Mouse (Mus musculus) heart, adult 8-10 months (tissue): ENCODE data around the gene 1700020A23Rik. TPM values are rescaled to one million over a fixed set of nuclear protein-coding genes. Genes with fewer than 3 reads are reported as not detected.

ENCODE experiments used
- DNase-seq: peaks from one replicate; pipeline ENCODE4 v3.0.0; 2022; ENCODE audit warnings: low spot score
- total RNA-seq, 4 experiments: library from RNA; stranded (reverse); gene quantifications; 2 replicates each; pipeline ENCODE4 v1.2.4; 2022

Gene 1700020A23Rik
- total RNA-seq, 4 experiments from 2014 or later = not detected

- peak; percentile 67 for DNase-seq
These were observed 45.4 kb downstream of the 1700020A23Rik start for GRCm38 (mm10) chr2:130450434-130450796.

- no peak for DNase-seq
These were observed 46.1 kb downstream of the 1700020A23Rik start for GRCm38 (mm10) chr2:130451086-130451726.

- DNase-seq = no peak
These were observed 46.6 kb downstream of the 1700020A23Rik start for GRCm38 (mm10) chr2:130451727-130452090.

GRCm38 (mm10) chr2:130452266-130452665 lies 47.2 kb downstream of the 1700020A23Rik start:
- DNase-seq = no peak

GRCm38 (mm10) chr2:130453421-130453820 lies 48.4 kb downstream of the 1700020A23Rik start:
- peak; percentile 39 for DNase-seq

- no peak for DNase-seq
These were observed 49.8 kb downstream of the 1700020A23Rik start for GRCm38 (mm10) chr2:130454748-130455370.

Other genes starting within 250 kb of the 1700020A23Rik start
- gene Snrpb, start 225.9 kb upstream of the 1700020A23Rik start, total RNA-seq = 100 to 1,000 TPM; 111 to 128 (median 122) TPM
- gene Tmc2, start 210.1 kb upstream of the 1700020A23Rik start, total RNA-seq = not detected
- gene Nop56, start 130.8 kb upstream of the 1700020A23Rik start, total RNA-seq = 10 to 100 TPM; 25.5 to 44.1 (median 28.0) TPM
- 100 to 1,000 TPM; 719 to 848 (median 777) TPM for gene Idh3b, start 120.7 kb upstream of the 1700020A23Rik start, total RNA-seq
- under 1 TPM; 0.20 to 0.78 (median 0.58) TPM for gene Ebf4, start 110.1 kb upstream of the 1700020A23Rik start, total RNA-seq
- gene Cpxm1, start 7.7 kb upstream of the 1700020A23Rik start, total RNA-seq = 1 to 10 TPM; 2.6 to 5.2 (median 3.8) TPM
- not detected for gene Gm28372, start within 50 bp of the 1700020A23Rik start, total RNA-seq
- not detected for gene Tmem239, start 1.2 kb downstream of the 1700020A23Rik start, total RNA-seq
- 10 to 100 TPM; 21.6 to 28.9 (median 24.7) TPM for gene Vps16, start 19.1 kb downstream of the 1700020A23Rik start, total RNA-seq
- gene Pced1a, start 19.4 kb downstream of the 1700020A23Rik start, total RNA-seq = 1 to 10 TPM; 6.1 to 7.2 (median 6.5) TPM
- gene Ptpra, start 45.0 kb downstream of the 1700020A23Rik start, total RNA-seq = 10 to 100 TPM; 44.2 to 48.0 (median 46.4) TPM
- 10 to 100 TPM; 67.0 to 84.9 (median 72.2) TPM for gene Mrps26, start 158.5 kb downstream of the 1700020A23Rik start, total RNA-seq
- not detected for gene Oxt, start 170.9 kb downstream of the 1700020A23Rik start, total RNA-seq
- 10 to 100 TPM in 3 of 4 experiments, 1 to 10 TPM in 1; 9.3 to 20.9 (median 16.9) TPM for gene Avp, start 177.3 kb downstream of the 1700020A23Rik start, total RNA-seq
- 1 to 10 TPM; 6.0 to 8.6 (median 8.1) TPM for gene Fastkd5, start 224.8 kb downstream of the 1700020A23Rik start, total RNA-seq
- gene Ubox5, start 224.8 kb downstream of the 1700020A23Rik start, total RNA-seq = 1 to 10 TPM; 5.0 to 5.7 (median 5.2) TPM
- 1 to 10 TPM; 5.0 to 7.0 (median 5.4) TPM for gene Lzts3, start 237.5 kb downstream of the 1700020A23Rik start, total RNA-seq